Mouse (Mus musculus) megakaryocyte-erythroid progenitor cell, adult 5 weeks (primary cell): Measurements from ENCODE around the gene Cxcl12. TPM values are rescaled to one million over a fixed set of nuclear protein-coding genes. Genes with fewer than 3 reads are reported as not detected.

Experiments
- polyA plus RNA-seq: library from polyadenylated mRNA; stranded (reverse); fragments of >175 nt; gene quantifications from 2 replicates; pipeline ENCODE4 v1.2.3, GENCODE M21; 2012

The Cxcl12 gene
- polyA plus RNA-seq: 0.45 and 1.4 TPM in 2 replicates

DNA sequence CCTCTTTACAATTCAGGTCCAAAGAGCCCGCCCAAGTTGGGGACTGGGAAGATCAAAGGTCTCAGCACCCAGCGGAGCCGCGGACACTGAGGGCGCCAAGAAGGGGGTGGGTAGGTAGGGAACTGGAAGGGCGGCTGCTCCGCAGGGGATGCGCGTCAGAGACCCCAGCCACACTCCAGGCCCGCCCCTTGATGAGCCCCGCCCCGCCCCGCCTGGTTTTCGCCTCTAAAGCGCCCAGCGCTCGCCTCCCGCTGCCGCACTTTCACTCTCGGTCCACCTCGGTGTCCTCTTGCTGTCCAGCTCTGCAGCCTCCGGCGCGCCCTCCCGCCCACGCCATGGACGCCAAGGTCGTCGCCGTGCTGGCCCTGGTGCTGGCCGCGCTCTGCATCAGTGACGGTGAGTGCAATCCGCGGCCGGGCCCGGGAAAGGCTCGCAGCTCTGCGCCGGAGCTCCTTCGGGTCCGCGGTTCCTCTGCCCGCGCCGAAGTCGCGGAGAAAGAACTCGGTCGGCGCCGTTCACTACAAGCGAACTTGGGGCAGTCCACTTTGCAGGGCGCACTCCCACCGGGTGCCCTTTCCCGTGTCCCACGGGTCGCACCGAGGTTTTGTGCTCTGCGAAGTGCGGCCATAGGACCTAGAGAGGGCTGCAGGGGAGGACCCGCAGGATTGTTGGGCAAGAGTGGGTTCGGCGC is at the start of gene Cxcl12:
TSS of gene Cxcl12 (plus strand) at position 215 of the 691 bp plus-strand sequence.

